Mouse (Mus musculus): ENCODE results near the gene Fktn. TPM values are rescaled to one million over a fixed set of nuclear protein-coding genes. Genes with fewer than 3 reads are reported as not detected.
A peak's percentile ranks its signal among the peaks of the same experiment; 100 is the strongest.

The Fktn gene
- polyA plus RNA-seq, 1 experiment from 2014 or later = 19.3 TPM

DNA sequence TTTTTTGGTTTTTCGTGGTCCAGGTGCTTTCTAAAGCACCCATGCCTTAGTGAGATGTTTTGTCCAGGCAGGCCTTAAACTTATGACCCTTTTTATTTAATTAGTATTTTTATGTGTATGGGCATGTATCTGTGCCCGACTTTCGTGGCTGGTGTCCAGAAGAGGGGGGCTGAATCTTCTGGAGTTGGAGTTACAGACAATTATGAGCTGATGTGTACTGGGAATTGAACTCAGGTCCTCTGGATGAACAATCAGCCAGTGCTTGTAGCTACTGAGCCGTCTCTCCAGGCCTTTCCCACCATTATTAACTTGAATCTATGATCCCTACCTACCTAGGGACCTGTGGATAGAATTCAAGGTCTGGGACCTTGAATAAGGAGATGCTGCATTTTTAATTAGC lies 67.6 kb downstream of the Fktn start:
- Histone ChIP-seq H3K27ac (no peak overlapping the region), H3K9ac (no peak overlapping the region), H3K9me3 (replicated peaks) (no peaks in the 10 kb centered on the region), H3K27me3 (peaks cover 43% of the 10 kb centered on the region), H3K36me3 (ENCODE audit: poor library complexity, severe bottlenecking) (no peaks in the 10 kb centered on the region), H3K4me1 (peaks cover 22% of the 10 kb centered on the region), H3K4me2 (no peak overlapping the region), H3K4me3 (no peak overlapping the region)
- ATAC-seq = no peak
- 28% methylated on average over 4 of the region's 4 CpGs for WGBS

DNA sequence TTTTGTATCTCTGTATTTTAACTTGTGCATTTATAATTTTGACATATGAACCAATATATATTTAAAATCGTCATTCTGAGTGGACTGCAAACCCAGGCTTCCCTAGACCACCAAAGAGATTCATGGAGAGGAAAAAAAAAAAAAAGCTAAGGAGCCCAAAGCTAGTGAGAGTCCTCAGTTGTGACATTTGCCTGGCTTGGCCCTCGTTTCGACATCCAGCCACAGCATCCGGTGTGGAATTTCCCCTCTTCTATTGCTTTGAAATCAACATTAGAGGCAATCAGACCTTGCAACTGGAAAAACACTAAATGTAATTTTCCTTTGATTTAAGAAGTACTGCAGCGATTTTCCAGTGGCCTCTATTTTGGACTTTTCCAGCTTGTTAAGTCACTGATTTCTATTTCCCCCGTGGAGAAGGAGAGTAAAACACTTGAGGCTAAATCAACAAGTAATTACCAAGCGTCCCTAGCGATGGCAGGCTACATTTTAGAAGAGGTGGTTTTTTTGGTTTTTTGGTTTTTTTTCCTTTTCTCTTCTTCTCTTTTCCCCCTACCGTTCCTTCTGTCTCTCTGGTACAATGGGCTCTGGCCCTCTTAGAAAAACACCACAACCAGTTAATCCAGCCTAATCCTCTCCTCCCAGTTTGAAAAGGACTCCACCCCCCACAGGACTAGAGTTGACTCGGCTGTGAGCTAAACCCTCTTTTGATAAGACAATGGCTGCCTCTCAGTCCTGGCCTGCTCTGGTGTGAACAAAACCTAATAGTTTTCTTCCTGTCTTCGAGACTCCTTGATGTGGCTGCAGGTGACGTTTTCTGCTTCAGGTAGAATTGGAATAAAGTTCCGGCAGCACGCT lies 68.6 kb downstream of the Fktn start:
- Histone ChIP-seq H3K4me2 (no peak overlapping the region), H3K9ac (no peak overlapping the region), H3K36me3 (ENCODE audit: poor library complexity, severe bottlenecking) (no peaks in the 10 kb centered on the region), H3K27ac (no peak overlapping the region), H3K9me3 (replicated peaks) (no peaks in the 10 kb centered on the region), H3K4me1 (peaks cover 22% of the 10 kb centered on the region), H3K4me3 (no peak overlapping the region), H3K27me3 (peaks cover 33% of the 10 kb centered on the region)
- no peak for ATAC-seq
- 4% methylated on average over 14 of the region's 14 CpGs for WGBS

DNA sequence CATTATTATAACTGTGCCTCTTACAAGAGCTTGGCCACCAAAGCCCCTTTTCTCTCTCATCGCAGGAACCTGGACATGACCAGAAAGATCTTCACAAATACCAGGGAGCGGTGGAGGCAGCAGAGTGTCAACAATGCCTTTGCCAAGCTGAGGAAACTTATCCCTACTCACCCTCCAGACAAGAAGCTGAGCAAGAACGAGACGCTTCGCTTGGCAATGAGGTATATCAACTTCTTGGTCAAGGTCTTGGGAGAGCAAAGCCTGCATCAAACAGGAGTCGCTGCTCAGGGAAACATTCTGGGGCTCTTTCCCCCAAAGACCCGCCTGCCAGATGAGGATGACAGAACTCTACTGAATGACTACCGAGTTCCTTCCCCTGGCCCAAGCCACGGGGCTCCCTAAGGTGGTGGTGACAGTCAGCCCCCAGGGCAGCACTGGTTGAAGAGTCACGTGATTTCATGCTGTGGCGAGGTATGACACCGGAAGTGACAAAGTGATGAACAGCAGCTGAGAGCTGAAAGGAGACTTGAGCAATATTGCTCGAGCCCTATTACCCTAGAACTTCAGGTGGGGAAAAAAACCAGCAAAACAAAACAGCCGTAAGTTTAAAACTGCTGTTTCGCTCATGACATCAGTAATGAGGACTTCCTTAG lies 72.1 kb downstream of the Fktn start:
- no peak overlapping the region for H3K27ac ChIP-seq
- peaks cover 8% of the 10 kb centered on the region for H3K4me1 ChIP-seq
- no peaks in the 10 kb centered on the region for H3K9me3 ChIP-seq (replicated peaks)
- H3K4me3 ChIP-seq = no peak overlapping the region
- 87% methylated on average over 15 of the region's 15 CpGs for WGBS
- no peaks in the 10 kb centered on the region for H3K36me3 ChIP-seq (ENCODE audit: poor library complexity, severe bottlenecking)
- 0 out of 2 replicates have a peak, but pooled peaks cover 2% of the 10 kb centered on the region for H3K27me3 ChIP-seq
- H3K4me2 ChIP-seq = no peak overlapping the region
- no peak overlapping the region for H3K9ac ChIP-seq
- no peak for ATAC-seq

DNA sequence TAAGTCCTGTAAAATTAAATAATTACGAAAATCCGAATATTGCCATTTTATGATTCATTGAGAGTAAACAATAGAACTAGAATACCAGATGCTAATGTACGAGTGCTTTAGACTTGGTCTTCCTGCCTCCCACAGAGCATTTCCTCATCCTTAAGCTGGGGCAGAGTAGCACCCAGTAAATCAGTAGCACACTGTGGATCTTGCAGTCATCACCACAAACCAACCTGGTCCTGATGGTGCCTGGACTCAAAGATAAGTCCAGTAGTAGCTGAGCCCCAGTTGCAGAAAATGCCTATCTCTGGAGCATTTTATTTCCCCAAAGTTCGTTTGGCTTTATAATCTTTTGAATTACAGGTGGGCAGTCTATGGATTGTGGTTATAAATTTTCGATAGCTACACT lies 73.1 kb downstream of the Fktn start:
- Histone ChIP-seq H3K9ac (no peak overlapping the region), H3K27me3 (no peaks in the 10 kb centered on the region), H3K4me3 (no peak overlapping the region), H3K4me2 (no peak overlapping the region), H3K4me1 (peaks cover 8% of the 10 kb centered on the region), H3K36me3 (ENCODE audit: poor library complexity, severe bottlenecking) (no peaks in the 10 kb centered on the region), H3K27ac (no peak overlapping the region), H3K9me3 (replicated peaks) (no peaks in the 10 kb centered on the region)
- WGBS = 68% methylated on average over 5 of the region's 5 CpGs
- no peak for ATAC-seq

DNA sequence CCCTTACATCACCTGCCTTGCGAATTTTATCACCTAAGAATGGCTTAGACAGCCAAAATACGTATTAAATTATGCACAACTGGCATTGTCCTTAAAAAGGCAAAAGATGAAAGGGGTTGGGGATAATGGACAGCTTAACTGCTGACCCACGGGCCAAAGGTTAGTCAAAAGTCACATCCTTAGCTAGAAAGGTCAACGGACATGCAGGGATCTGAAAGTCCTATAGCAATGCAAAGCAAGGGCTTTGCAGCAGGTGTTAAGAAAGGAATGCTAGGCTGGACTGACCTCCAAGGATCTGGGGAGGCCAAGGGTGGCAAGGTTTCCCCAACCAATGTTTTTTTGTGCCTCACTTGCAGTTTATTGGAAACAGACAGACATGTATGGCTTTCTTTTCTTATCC lies 75.5 kb downstream of the Fktn start:
- H3K27ac ChIP-seq = no peak overlapping the region
- H3K4me1 ChIP-seq = no peaks in the 10 kb centered on the region
- no peak overlapping the region for H3K4me3 ChIP-seq
- no peaks in the 10 kb centered on the region for H3K36me3 ChIP-seq (ENCODE audit: poor library complexity, severe bottlenecking)
- H3K4me2 ChIP-seq = no peak overlapping the region
- 6% methylated on average over 4 of the region's 4 CpGs for WGBS
- no peaks in the 10 kb centered on the region for H3K27me3 ChIP-seq
- no peak overlapping the region for H3K9ac ChIP-seq
- no peak for ATAC-seq
- H3K9me3 ChIP-seq (replicated peaks) = no peaks in the 10 kb centered on the region

DNA sequence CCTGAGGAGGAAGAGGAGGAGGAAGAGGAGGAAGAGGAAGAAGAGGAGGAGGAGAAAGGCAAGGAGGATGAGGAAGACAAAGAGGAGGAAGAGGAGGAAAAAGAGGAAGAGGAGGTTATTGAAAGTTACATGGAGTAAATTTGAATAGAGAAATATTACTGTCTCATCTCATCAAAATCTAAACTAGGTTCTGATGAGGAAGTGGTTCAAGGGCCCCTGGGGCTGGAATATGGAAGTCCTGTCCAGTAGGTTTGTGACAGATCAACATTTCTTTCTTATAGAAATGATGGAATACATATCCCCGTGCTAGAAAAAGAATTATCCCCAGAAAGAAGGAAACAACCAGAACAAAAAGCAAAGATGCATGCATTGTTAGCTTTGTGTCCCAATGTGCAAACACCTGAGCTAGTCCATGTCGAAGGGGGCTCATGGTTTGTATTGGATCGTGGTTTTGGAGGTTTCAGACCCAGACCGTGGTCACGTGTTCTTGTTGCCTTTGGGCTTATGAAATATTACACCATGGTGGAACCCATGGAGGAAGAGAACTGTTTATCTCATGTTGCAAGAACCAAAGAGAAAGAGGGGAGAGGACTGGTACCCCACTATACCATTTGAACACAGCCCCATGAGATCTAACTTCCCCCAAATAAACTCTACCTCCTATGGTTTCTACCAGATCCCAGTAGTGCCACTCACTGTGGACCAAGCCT lies 80.6 kb downstream of the Fktn start:
- no peak overlapping the region for H3K9ac ChIP-seq
- peaks cover 3% of the 10 kb centered on the region; the same call in 1 of the 2 replicates for H3K27me3 ChIP-seq
- peaks cover 24% of the 10 kb centered on the region for H3K4me1 ChIP-seq
- 97% methylated on average over 5 of the region's 5 CpGs for WGBS
- H3K27ac ChIP-seq = no peak overlapping the region
- H3K4me2 ChIP-seq = no peak overlapping the region
- no peak for ATAC-seq
- H3K4me3 ChIP-seq = no peak overlapping the region
- H3K9me3 ChIP-seq (replicated peaks) = no peaks in the 10 kb centered on the region
- no peaks in the 10 kb centered on the region for H3K36me3 ChIP-seq (ENCODE audit: poor library complexity, severe bottlenecking)

DNA sequence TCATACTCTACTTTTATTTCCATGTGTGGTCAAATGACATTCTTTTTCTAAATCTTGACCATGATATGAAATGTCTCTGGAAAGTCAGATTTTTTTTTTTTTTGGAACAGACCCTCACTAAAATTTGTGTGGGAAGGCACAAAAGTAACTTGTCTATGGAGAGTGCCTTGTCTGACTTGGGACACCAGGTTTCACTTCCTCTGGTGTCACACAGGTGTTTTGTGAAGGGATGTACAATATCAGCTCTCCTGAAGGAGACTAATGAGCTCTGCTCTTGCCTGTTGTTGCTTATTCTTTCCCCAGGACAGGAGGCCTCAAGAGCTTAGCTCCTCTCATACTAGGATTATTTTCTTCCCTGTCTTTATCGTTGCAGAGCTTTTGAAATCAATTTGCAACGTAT lies 81.3 kb downstream of the Fktn start:
- ATAC-seq = no peak
- peaks cover 29% of the 10 kb centered on the region for H3K4me1 ChIP-seq

DNA sequence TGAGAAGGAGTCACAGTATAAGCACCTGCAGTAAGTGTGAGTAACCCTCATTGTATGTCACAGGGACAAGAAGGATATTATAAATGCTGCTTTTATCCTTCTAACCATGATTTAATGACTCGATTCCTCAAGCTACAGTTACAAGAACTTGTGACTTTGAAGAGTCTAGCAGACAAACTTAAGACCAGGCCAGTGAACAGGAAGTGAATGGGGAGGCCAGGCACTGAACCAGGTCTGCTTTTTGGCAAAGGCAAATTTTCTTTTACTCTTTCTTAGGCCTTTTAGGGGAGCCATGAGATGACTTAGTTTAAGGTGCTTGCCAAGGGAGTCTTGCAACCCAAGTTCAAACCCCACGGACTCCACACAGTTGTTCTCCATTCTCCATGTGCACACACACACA lies 81.9 kb downstream of the Fktn start:
- WGBS = 88% methylated on average over 2 of the region's 2 CpGs
- Histone ChIP-seq H3K27me3 (peaks cover 3% of the 10 kb centered on the region; the same call in 1 of the 2 replicates), H3K9ac (no peak overlapping the region), H3K4me1 (peaks cover 29% of the 10 kb centered on the region), H3K36me3 (ENCODE audit: poor library complexity, severe bottlenecking) (no peaks in the 10 kb centered on the region), H3K4me2 (no peak overlapping the region), H3K9me3 (replicated peaks) (no peaks in the 10 kb centered on the region), H3K4me3 (no peak overlapping the region), H3K27ac (no peak overlapping the region)
- no peak for ATAC-seq

More for the DNA sequence above, 81.3 kb downstream of the Fktn start:
- H3K27ac ChIP-seq = no peak overlapping the region
- H3K9me3 ChIP-seq (replicated peaks) = no peaks in the 10 kb centered on the region
- no peak overlapping the region for H3K9ac ChIP-seq
- no peak overlapping the region for H3K4me3 ChIP-seq
- H3K27me3 ChIP-seq = peaks cover 3% of the 10 kb centered on the region; the same call in 1 of the 2 replicates
- 6% methylated on average over 2 of the region's 2 CpGs for WGBS
- H3K4me2 ChIP-seq = no peak overlapping the region
- no peaks in the 10 kb centered on the region for H3K36me3 ChIP-seq (ENCODE audit: poor library complexity, severe bottlenecking)

DNA sequence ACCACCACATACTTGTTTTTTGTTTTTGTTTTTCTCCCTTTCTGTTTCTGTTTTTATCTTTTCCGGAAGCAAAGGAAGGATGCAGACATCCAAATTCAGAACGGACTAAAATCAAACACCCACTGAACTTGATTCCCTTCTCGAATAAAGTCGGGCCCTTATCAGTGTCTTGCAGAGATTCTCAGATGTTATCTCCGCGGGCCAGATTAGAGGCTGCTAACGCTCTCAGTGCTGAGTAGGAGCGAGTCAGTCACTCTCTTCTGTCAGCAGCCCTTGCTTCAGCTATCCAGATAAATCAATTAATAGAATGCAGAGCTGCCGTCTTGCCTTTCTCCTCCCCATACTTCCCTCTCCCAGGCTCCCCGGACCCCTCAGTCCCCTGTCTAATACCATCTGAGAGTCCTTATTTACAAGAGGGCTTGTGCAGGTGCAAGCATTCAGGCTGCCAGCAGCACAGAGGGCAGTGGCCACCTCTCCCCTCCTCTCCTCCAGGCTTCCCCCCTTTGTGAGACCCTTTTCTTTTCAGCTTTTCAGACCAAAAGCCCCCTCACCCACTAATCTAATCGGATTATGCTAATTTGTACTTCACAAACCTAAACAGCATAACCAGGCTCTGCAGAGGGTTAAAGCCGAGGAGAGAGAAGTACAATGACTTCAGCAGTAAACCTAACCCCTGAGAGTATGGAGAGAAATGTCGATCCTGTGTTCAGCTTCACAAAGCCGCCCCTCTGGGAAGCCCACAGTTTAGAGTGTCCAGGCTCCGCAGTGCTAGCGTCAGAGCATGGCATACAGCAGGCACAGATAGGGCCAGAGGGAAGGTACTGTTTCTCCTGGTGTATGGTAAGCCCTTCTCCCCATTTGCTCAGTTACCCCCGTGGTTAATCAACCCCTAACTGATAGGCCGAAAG lies 83.3 kb downstream of the Fktn start:
- Histone ChIP-seq H3K4me2 (peak overlapping the region; percentile 47), H3K27me3 (peaks cover 3% of the 10 kb centered on the region; the same call in 1 of the 2 replicates), H3K4me1 (peaks cover 29% of the 10 kb centered on the region), H3K9me3 (replicated peaks) (no peaks in the 10 kb centered on the region), H3K9ac (0 out of 2 replicates have a peak overlapping the region, but pooled peaks have one; percentile 34), H3K27ac (peak overlapping the region; percentile 68; the same call in 1 of the 2 replicates), H3K36me3 (ENCODE audit: poor library complexity, severe bottlenecking) (no peaks in the 10 kb centered on the region), H3K4me3 (peak overlapping the region; percentile 12)
- WGBS = 2% methylated on average over 18 of the region's 18 CpGs
- peak; percentile 89 for ATAC-seq

DNA sequence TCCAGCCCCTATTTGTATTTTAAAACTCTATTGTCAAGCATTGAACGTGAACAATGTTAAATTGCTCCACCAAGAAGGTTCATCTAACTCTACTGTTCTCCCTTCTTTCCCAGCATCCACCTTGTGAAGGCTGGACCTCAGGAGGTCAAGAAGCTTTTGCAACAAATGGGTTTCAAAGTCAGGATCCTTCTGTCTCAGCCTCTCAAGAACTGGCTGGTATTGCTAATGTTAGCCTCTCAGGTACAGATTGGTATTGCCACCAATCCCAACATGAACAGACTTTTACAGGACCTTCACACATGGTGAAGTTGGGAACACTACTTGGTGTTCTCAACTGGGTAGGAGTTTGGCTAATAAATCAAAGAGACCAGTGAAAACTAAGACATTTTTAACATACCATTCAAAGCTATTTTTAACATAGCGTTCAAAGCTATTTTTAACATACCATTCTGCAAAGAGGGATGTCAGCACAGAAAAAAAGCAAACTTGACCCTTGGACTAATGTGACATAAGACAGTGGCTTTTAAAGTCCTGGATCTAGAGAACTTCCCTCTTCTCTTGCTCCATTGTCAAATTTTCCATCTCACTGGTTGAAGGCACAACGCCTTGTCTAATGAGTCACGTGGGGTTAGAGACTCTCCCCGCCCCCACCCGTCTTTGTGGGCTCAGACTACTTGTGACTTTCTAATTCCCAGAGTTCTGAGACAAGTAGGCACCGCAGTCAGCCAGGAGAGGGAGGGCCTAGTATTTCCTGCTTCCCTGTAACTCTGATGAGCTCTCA lies 85.3 kb downstream of the Fktn start:
- Histone ChIP-seq H3K9me3 (replicated peaks) (no peaks in the 10 kb centered on the region; the same call in 1 of the 2 replicates), H3K27me3 (peaks cover 3% of the 10 kb centered on the region; the same call in 1 of the 2 replicates), H3K4me3 (no peak overlapping the region), H3K36me3 (ENCODE audit: poor library complexity, severe bottlenecking) (no peaks in the 10 kb centered on the region), H3K4me1 (peaks cover 29% of the 10 kb centered on the region), H3K27ac (no peak overlapping the region), H3K9ac (no peak overlapping the region), H3K4me2 (no peak overlapping the region)
- 25% methylated on average over 7 of the region's 7 CpGs for WGBS
- ATAC-seq = no peak

DNA sequence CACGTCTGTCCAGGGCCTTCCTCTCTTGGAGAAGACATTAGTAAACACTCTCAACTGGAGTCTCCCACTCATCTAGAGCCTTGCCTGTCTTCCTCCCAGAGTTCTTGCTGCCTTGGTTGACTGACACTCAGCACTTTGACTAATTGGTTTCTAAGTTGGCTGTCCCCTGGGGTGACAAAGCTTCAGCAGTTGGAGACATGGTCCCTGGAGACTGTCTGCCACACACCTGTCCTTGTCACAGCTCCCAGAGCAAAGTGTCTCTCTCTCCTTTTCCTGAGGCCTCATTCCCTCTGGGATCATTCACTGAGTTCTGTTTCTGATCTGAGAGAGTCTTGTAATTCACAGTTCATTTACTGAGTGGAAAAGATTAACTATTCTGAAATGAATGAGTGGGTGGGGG lies 86.0 kb downstream of the Fktn start:
- Histone ChIP-seq H3K4me2 (no peak overlapping the region), H3K36me3 (ENCODE audit: poor library complexity, severe bottlenecking) (no peaks in the 10 kb centered on the region), H3K9ac (no peak overlapping the region), H3K27me3 (peaks cover 3% of the 10 kb centered on the region; the same call in 1 of the 2 replicates), H3K4me1 (peaks cover 29% of the 10 kb centered on the region), H3K4me3 (no peak overlapping the region), H3K27ac (no peak overlapping the region), H3K9me3 (replicated peaks) (peaks cover 3% of the 10 kb centered on the region; the same call in 1 of the 2 replicates)
- WGBS = 41% methylated on average over 1 of the region's 1 CpGs
- ATAC-seq = peak; percentile 46; the same call in 1 of the 2 replicates
